Mouse (Mus musculus) liver, postnatal 0 days (tissue): Measurements from ENCODE around the gene Kdf1.

Experiments
- CTCF ChIP-seq: sonication (generic); IDR thresholded peaks from 2 replicates; pipeline ENCODE4 v1.5.1; 2016; ENCODE audit warnings: antibody characterized with exemption, low read depth
- EP300 ChIP-seq: IDR thresholded peaks from 2 replicates; pipeline ENCODE4 v1.6.1; 2016; ENCODE audit warnings: antibody characterized with exemption, low read depth, mild to moderate bottlenecking

DNA sequence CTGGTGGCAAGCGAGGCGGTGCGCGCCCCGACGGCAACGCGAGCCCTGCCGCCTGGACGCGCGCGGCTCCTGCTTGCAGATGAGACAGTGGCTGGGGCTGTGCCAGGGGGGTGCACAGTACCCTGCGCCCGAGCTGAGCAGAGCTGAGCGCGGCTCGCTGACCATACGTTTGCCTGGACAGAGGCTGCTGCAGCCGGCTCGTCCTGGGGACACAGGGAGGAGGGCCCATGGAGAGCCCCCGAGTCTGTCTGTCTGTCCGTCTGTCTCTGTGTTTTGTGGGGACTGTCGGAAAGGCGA, 554 bp downstream of the Kdf1 start:
- TF ChIP-seq EP300 (no peak), CTCF (no peak)
